Mouse (Mus musculus) heart, postnatal 0 days (tissue): ENCODE measurements around the gene Cav3. TPM values are rescaled to one million over a fixed set of nuclear protein-coding genes. Genes with fewer than 3 reads are reported as not detected.

ENCODE experiments used
- ATAC-seq: fragments of 200-750 bp; cut with Nextera tagmentation; 2 replicates; pipeline ENCODE4 v1.8.0; 2017; ENCODE audit warnings: low read depth, moderate number of reproducible peaks, moderate library complexity; ENCODE audit not compliant: insufficient read depth
- DNase-seq: peaks from one replicate; pipeline ENCODE4 v3.0.0-alpha.2; 2016; ENCODE audit warnings: low spot score
- H3K27ac ChIP-seq: fragments of 300-500 bp; sonication (generic); 2 replicates; pipeline ENCODE4 v1.5.1; 2014; ENCODE audit warnings: low read depth, mild to moderate bottlenecking
- H3K27me3 ChIP-seq: fragments of 300-500 bp; sonication (generic); 2 replicates; pipeline ENCODE4 v1.6.1; 2014; ENCODE audit warnings: low read length, mixed read lengths; ENCODE audit not compliant: control insufficient read depth, insufficient read depth
- H3K36me3 ChIP-seq: fragments of 300-500 bp; sonication (generic); replicated peaks from 2 replicates; pipeline ENCODE4 v1.6.1; 2014; ENCODE audit warnings: low read length, mixed read lengths; ENCODE audit not compliant: control insufficient read depth, insufficient read depth
- H3K4me1 ChIP-seq: fragments of 300-500 bp; sonication (generic); 2 replicates; pipeline ENCODE4 v1.6.1; 2014; ENCODE audit warnings: antibody characterized with exemption; ENCODE audit not compliant: control insufficient read depth, insufficient read depth
- H3K4me2 ChIP-seq: fragments of 300-500 bp; sonication (generic); 2 replicates; pipeline ENCODE4 v1.6.1; 2014; ENCODE audit warnings: low read depth, mild to moderate bottlenecking, low read length, moderate library complexity
- H3K4me3 ChIP-seq: fragments of 300-500 bp; sonication (generic); 2 replicates; pipeline ENCODE4 v1.5.1; 2014; ENCODE audit warnings: low read depth, low read length
- H3K9ac ChIP-seq: fragments of 300-500 bp; sonication (generic); replicated peaks from 2 replicates; pipeline ENCODE4 v1.6.1; 2014; ENCODE audit warnings: low read depth, low read length, mixed read lengths
- H3K9me3 ChIP-seq: fragments of 300-500 bp; sonication (generic); replicated peaks from 2 replicates; pipeline ENCODE4 v1.6.1; 2016; ENCODE audit warnings: low read length; ENCODE audit not compliant: control insufficient read depth
- CTCF ChIP-seq: IDR thresholded peaks from 2 replicates; pipeline ENCODE4 v1.5.1; 2016; ENCODE audit warnings: antibody characterized with exemption, control low read depth, low read depth
- EP300 ChIP-seq: IDR thresholded peaks from 2 replicates; pipeline ENCODE4 v1.6.1; 2016; ENCODE audit warnings: antibody characterized with exemption, low read depth
- WGBS: fragments of 180-500 bp; shearing (Covaris S2); extraction: QIAGEN DNeasy Blood & Tissue Kit; methylation state at CpG from one replicate; pipeline ENCODE4 v1.1.7; 2014; 5-methylcytosine and 5-hydroxymethylcytosine counted together
- polyA plus RNA-seq: library from polyadenylated mRNA; unstranded; fragments of >200 nt; fragmentation: Nextera tagmentation; extraction: Ambion mirVana; gene quantifications from 2 replicates; pipeline ENCODE4 v1.2.1, GENCODE M21; 2015
- total RNA-seq: library from RNA; depleted of rRNA; stranded (reverse); fragments of >200 nt; gene quantifications from 2 replicates; pipeline ENCODE4 v1.2.3, GENCODE M21; 2014; ENCODE audit warnings: low replicate concordance

Gene Cav3
- total and polyA plus RNA-seq, 2 experiments from 2014 or later = 161 to 201 TPM

- no peaks in the 10 kb centered on the region for H3K36me3 ChIP-seq
- ATAC-seq (no peak), DNase-seq (no peak)
- H3K9ac ChIP-seq = no peak overlapping the region
- 89% methylated on average over 2 of the region's 2 CpGs for WGBS
- no peaks in the 10 kb centered on the region for H3K4me1 ChIP-seq
- peaks cover 3% of the 10 kb centered on the region; the same call in 1 of the 2 replicates for H3K27me3 ChIP-seq
- no peak overlapping the region for H3K27ac ChIP-seq
- H3K4me3 ChIP-seq = no peak overlapping the region
- no peak for TF ChIP-seq CTCF
- no peak for TF ChIP-seq EP300
- H3K9me3 ChIP-seq = no peaks in the 10 kb centered on the region
- H3K4me2 ChIP-seq = no peak overlapping the region
These were observed 40.2 kb downstream of the Cav3 start for GRCm38 (mm10) chr6:112499456-112499855.

GRCm38 (mm10) chr6:112501156-112501555 lies 41.9 kb downstream of the Cav3 start:
- Histone ChIP-seq H3K4me2 (no peak overlapping the region), H3K9me3 (no peaks in the 10 kb centered on the region), H3K36me3 (no peaks in the 10 kb centered on the region), H3K4me1 (no peaks in the 10 kb centered on the region), H3K27ac (no peak overlapping the region), H3K4me3 (no peak overlapping the region), H3K9ac (no peak overlapping the region), H3K27me3 (peaks cover 3% of the 10 kb centered on the region; the same call in 1 of the 2 replicates)
- DNase-seq = no peak
- WGBS = 38% methylated on average over 2 of the region's 2 CpGs
- no peak for ATAC-seq
- TF ChIP-seq CTCF = no peak
- TF ChIP-seq EP300 = no peak

GRCm38 (mm10) chr6:112507617-112508016 lies 48.3 kb downstream of the Cav3 start:
- H3K4me2 ChIP-seq = no peak overlapping the region
- H3K9me3 ChIP-seq = no peaks in the 10 kb centered on the region
- H3K4me3 ChIP-seq = no peak overlapping the region
- ATAC-seq (peak; percentile 64; the same call in 1 of the 2 replicates), DNase-seq (peak; percentile 56)
- H3K27me3 ChIP-seq = 0 out of 2 replicates have a peak, but pooled peaks cover 5% of the 10 kb centered on the region
- H3K27ac ChIP-seq = no peak overlapping the region
- no peaks in the 10 kb centered on the region for H3K4me1 ChIP-seq
- TF ChIP-seq CTCF = no peak
- no peak for TF ChIP-seq EP300
- 6% methylated on average over 2 of the region's 2 CpGs for WGBS
- H3K9ac ChIP-seq = no peak overlapping the region
- no peaks in the 10 kb centered on the region for H3K36me3 ChIP-seq

- Histone ChIP-seq H3K9ac (no peak overlapping the region), H3K4me3 (no peak overlapping the region), H3K27ac (no peak overlapping the region), H3K27me3 (0 out of 2 replicates have a peak, but pooled peaks cover 5% of the 10 kb centered on the region), H3K36me3 (no peaks in the 10 kb centered on the region), H3K4me2 (no peak overlapping the region), H3K4me1 (no peaks in the 10 kb centered on the region), H3K9me3 (no peaks in the 10 kb centered on the region)
- TF ChIP-seq CTCF = no peak
- no peak for TF ChIP-seq EP300
- ATAC-seq = no peak
- 53% methylated on average over 2 of the region's 2 CpGs for WGBS
- no peak for DNase-seq
These were observed 50.4 kb downstream of the Cav3 start for GRCm38 (mm10) chr6:112509590-112510131.

- Histone ChIP-seq H3K4me1 (no peaks in the 10 kb centered on the region), H3K4me3 (no peak overlapping the region), H3K9ac (no peak overlapping the region), H3K27me3 (0 out of 2 replicates have a peak, but pooled peaks cover 5% of the 10 kb centered on the region), H3K36me3 (no peaks in the 10 kb centered on the region), H3K4me2 (no peak overlapping the region), H3K27ac (no peak overlapping the region), H3K9me3 (no peaks in the 10 kb centered on the region)
- TF ChIP-seq EP300 (no peak), CTCF (no peak)
- WGBS = 49% methylated on average over 4 of the region's 4 CpGs
- DNase-seq = no peak
- no peak for ATAC-seq
These were observed 51.0 kb downstream of the Cav3 start for GRCm38 (mm10) chr6:112510346-112510745.

- Histone ChIP-seq H3K4me2 (no peak overlapping the region), H3K36me3 (no peaks in the 10 kb centered on the region), H3K9me3 (no peaks in the 10 kb centered on the region), H3K4me1 (no peaks in the 10 kb centered on the region), H3K27me3 (peaks cover 7% of the 10 kb centered on the region; the same call in 1 of the 2 replicates), H3K4me3 (no peak overlapping the region), H3K9ac (no peak overlapping the region), H3K27ac (no peak overlapping the region)
- ATAC-seq = no peak
- no peak for TF ChIP-seq EP300
- TF ChIP-seq CTCF = no peak
- no peak for DNase-seq
- WGBS = 77% methylated on average over 6 of the region's 6 CpGs
These were observed 55.3 kb downstream of the Cav3 start for GRCm38 (mm10) chr6:112514591-112514990.
